Mouse (Mus musculus) limb, embryonic 13.5 days (tissue): Measurements from ENCODE around the gene Cmtm8. TPM values are rescaled to one million over a fixed set of nuclear protein-coding genes. Genes with fewer than 3 reads are reported as not detected.

ENCODE experiments used
- ATAC-seq: fragments of 200-750 bp; cut with Nextera tagmentation; 2 replicates; pipeline ENCODE4 v1.8.0; 2017; ENCODE audit warnings: low read depth, moderate number of reproducible peaks, moderate TSS enrichment; ENCODE audit not compliant: low FRiP score
- H3K27ac ChIP-seq: fragments of 300-500 bp; sonication (generic); 2 replicates; pipeline ENCODE4 v1.5.1; 2015; ENCODE audit warnings: inconsistent platforms, mild to moderate bottlenecking, moderate library complexity
- H3K27me3 ChIP-seq: fragments of 300-500 bp; sonication (generic); 2 replicates; pipeline ENCODE4 v1.6.1; 2015; ENCODE audit warnings: mild to moderate bottlenecking, inconsistent platforms
- H3K36me3 ChIP-seq: fragments of 300-500 bp; sonication (generic); 2 replicates; pipeline ENCODE4 v1.6.1; 2015; ENCODE audit warnings: inconsistent platforms, mild to moderate bottlenecking, moderate library complexity
- H3K4me1 ChIP-seq: fragments of 300-500 bp; sonication (generic); 2 replicates; pipeline ENCODE4 v1.6.1; 2015; ENCODE audit warnings: inconsistent platforms
- H3K4me2 ChIP-seq: fragments of 300-500 bp; sonication (generic); replicated peaks from 2 replicates; pipeline ENCODE4 v1.6.1; 2015; ENCODE audit warnings: inconsistent platforms, mild to moderate bottlenecking, moderate library complexity
- H3K4me3 ChIP-seq: fragments of 300-500 bp; sonication (generic); 2 replicates; pipeline ENCODE4 v1.5.1; 2015; ENCODE audit warnings: moderate library complexity, mild to moderate bottlenecking, inconsistent platforms
- H3K9ac ChIP-seq: fragments of 300-500 bp; sonication (generic); 2 replicates; pipeline ENCODE4 v1.6.1; 2015; ENCODE audit warnings: mild to moderate bottlenecking, inconsistent platforms
- H3K9me3 ChIP-seq: fragments of 300-500 bp; sonication (generic); 2 replicates; pipeline ENCODE4 v1.6.1; 2016; ENCODE audit warnings: inconsistent platforms
- WGBS: fragments of 180-500 bp; shearing (Covaris S2); methylation state at CpG from one replicate; pipeline ENCODE4 v1.1.7; 2015; 5-methylcytosine and 5-hydroxymethylcytosine counted together
- polyA plus RNA-seq: library from polyadenylated mRNA; unstranded; fragments of >200 nt; fragmentation: Nextera tagmentation; extraction: Ambion mirVana; gene quantifications from 2 replicates; pipeline ENCODE4 v1.2.1, GENCODE M21; 2015

Cmtm8 gene
- polyA plus RNA-seq, 1 experiment from 2014 or later = 17.9 TPM

DNA sequence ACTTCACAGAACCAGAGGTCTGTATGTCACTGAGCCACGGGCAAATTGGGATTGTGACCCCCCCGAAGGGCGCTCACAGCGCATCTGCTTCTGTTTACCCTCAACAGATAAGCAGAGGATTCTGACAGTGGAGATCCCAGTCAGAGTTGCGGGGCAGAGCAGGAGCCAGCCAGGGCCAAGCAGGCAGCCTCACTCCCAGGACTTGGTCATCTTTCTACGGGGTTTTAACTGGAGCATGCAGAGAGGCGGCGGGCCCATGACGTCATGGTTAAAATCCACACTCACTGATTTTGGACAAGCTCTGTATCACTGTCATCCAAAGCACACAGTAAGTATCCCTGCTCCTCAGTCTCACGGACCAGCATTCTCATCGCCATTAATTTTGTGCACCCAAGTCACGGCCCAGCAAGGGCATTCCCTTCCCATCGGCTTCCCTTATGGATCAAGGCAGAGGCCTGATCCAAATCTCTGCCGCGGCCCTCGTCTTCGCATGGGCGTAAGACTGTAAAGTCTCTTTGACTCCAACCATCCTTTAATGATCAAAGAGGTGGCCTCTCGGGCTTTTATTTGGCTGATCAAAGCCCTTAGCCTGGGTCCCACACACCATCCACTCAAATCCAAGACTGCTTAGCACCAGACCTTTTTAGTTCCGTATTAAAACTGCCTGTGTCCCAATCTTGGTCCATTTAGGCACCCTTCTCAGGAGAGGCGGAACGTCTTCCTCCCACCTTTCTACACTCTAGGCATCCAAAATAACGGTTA is 63.8 kb downstream of the Cmtm8 start:
- H3K27me3 ChIP-seq = no peaks in the 10 kb centered on the region
- H3K4me1 ChIP-seq = peaks cover 37% of the 10 kb centered on the region
- 0 out of 2 replicates have a peak, but pooled peaks have one; percentile 11 for ATAC-seq
- peak overlapping the region; percentile 88; the same call in 1 of the 2 replicates for H3K27ac ChIP-seq
- H3K36me3 ChIP-seq = peaks cover under 1% of the 10 kb centered on the region; the same call in 1 of the 2 replicates
- peak overlapping the region; percentile 72 for H3K4me3 ChIP-seq
- H3K9me3 ChIP-seq = no peaks in the 10 kb centered on the region
- H3K4me2 ChIP-seq = peak overlapping the region; percentile 90
- 23% methylated on average over 23 of the region's 23 CpGs for WGBS
- H3K9ac ChIP-seq = peak overlapping the region; percentile 87

DNA sequence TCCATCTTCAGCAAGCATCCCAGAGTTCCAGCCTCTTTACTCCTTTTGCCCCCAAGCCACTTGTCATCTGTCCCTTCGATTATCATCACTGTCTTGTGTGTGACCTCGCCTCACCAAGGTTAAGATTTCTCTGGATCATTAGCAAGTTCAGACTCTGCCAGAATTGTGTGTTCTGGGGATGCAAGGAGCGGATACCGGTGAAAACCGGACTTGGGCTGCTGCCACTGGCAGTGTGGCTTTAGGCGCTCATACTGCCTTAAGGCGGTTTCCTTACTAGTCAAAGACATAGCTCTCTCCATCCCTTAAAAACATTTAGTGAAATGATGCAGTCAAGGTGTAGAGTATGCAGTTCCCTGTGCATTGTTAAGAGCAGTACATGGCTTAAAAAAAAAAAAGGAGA is 65.1 kb downstream of the Cmtm8 start:
- peaks cover 4% of the 10 kb centered on the region for H3K36me3 ChIP-seq
- no peaks in the 10 kb centered on the region for H3K27me3 ChIP-seq
- H3K9ac ChIP-seq = no peak overlapping the region
- ATAC-seq = no peak
- H3K9me3 ChIP-seq = no peaks in the 10 kb centered on the region
- H3K27ac ChIP-seq = no peak overlapping the region
- H3K4me2 ChIP-seq = no peak overlapping the region
- WGBS = 92% methylated on average over 7 of the region's 7 CpGs
- H3K4me1 ChIP-seq = peaks cover 42% of the 10 kb centered on the region
- no peak overlapping the region for H3K4me3 ChIP-seq

DNA sequence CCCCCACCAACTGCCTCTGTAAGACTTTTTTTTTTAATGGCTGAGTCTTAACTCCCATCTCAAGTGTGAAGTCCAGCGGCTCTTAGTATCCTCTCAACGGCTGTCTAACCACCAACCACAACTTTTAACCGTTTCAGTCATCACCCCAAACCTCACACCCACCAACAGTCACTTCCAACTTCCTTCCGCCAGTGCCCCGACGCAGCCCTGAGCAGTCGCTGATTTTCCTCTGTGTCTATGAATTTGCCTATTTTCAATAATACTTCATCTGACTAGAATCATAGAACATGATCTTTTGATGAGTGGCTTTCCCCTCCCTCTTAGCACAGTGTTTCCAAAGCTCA is 65.9 kb downstream of the Cmtm8 start:
- no peak overlapping the region for H3K9ac ChIP-seq
- no peaks in the 10 kb centered on the region for H3K27me3 ChIP-seq
- ATAC-seq = no peak
- peaks cover 42% of the 10 kb centered on the region for H3K4me1 ChIP-seq
- no peak overlapping the region for H3K27ac ChIP-seq
- no peak overlapping the region for H3K4me2 ChIP-seq
- H3K9me3 ChIP-seq = no peaks in the 10 kb centered on the region
- no peak overlapping the region for H3K4me3 ChIP-seq
- H3K36me3 ChIP-seq = peaks cover 4% of the 10 kb centered on the region
- 74% methylated on average over 7 of the region's 7 CpGs for WGBS

DNA sequence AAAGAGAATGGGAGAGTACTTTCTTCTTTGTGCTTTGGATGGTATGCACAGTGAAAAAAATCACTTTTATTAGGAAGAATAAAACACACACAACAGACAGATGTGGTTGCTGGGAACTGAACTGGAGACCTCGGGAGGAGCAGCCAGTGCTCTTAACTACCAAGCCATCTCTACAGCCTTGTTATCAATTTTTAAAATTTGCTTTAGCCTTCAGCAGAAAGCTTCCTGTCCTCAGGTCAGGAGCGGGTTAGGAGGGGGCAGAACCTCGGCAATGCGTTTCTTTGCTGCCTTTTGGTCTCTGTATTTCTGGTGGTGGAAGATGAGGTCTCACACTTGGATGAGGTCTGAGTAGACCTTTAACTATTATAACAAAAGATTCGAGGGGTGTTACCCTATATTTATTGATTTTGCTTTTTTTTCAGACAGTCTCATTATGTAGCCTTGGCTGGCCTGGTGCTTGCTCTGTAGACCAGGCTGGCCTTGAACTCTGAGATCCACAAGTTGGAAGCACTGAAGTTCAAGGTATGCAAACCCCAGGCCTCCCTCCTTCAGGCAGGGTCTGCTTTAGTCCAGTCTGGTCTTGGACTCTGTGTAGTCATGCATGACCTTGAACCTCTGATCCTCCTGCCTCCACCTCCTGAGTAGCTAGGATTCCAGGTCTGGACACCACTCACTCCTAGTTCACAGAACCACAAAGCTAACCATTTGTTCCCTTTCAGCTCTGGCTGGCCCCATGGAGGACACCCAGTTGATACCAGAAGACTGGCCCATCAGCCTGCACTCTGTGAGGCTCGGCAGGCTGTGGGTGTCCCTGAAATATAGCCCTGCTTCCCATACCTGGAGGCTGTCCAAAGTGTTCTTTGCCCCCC is 66.5 kb downstream of the Cmtm8 start:
- H3K4me3 ChIP-seq = no peak overlapping the region
- H3K9me3 ChIP-seq = peaks cover 1% of the 10 kb centered on the region
- 77% methylated on average over 6 of the region's 6 CpGs for WGBS
- no peaks in the 10 kb centered on the region for H3K27me3 ChIP-seq
- no peak overlapping the region for H3K4me2 ChIP-seq
- H3K4me1 ChIP-seq = peaks cover 42% of the 10 kb centered on the region
- peaks cover 9% of the 10 kb centered on the region for H3K36me3 ChIP-seq
- no peak for ATAC-seq
- H3K9ac ChIP-seq = no peak overlapping the region
- no peak overlapping the region for H3K27ac ChIP-seq

DNA sequence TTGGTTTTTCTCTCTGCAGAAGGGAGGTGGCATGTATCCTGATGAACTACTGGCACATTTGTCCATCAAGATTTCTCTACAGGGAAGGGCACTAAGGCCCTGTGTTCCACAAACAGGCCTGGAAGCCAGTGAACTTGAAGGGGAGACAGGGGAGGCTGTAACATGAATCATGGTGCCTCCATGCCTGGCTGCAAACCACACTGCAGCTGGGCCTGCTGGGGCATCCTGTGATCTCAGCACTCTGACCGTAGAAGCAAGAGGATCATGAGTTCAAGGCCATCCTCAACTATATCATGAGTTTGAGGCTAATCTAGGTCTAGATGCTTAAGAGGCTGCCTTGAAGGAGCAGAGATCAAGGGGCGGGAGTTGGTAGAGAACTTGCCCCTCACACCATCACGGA is 67.6 kb downstream of the Cmtm8 start:
- Histone ChIP-seq H3K4me1 (peaks cover 39% of the 10 kb centered on the region), H3K36me3 (peaks cover 17% of the 10 kb centered on the region), H3K9ac (no peak overlapping the region), H3K27me3 (no peaks in the 10 kb centered on the region), H3K27ac (no peak overlapping the region), H3K9me3 (peaks cover 8% of the 10 kb centered on the region), H3K4me2 (no peak overlapping the region), H3K4me3 (no peak overlapping the region)
- ATAC-seq = no peak
- WGBS = 81% methylated on average over 3 of the region's 3 CpGs

DNA sequence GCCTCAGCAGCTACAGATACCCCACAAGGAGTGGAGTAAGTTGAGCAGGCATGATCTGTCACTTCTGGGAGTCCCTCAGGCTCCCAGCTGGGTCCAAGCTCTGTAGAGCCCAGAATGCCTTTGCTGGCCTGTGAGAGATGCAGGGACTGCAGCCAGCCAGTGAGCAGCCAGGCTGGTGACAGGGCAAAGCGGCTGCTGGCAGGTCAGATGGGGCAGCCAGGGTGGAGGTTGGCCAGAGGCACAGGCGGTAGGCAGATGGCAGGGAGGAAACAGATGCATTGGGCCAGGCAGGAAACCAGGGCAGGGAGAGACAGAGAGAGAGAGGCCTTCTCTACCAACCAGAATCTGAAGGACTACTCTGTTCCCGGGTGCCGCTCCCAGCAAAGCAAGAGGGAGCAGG is 68.7 kb downstream of the Cmtm8 start:
- Histone ChIP-seq H3K27me3 (no peaks in the 10 kb centered on the region), H3K9ac (peak overlapping the region; percentile 43; the same call in 1 of the 2 replicates), H3K4me2 (no peak overlapping the region), H3K4me1 (peaks cover 30% of the 10 kb centered on the region), H3K4me3 (no peak overlapping the region), H3K9me3 (peaks cover 8% of the 10 kb centered on the region), H3K36me3 (peaks cover 25% of the 10 kb centered on the region), H3K27ac (peak overlapping the region; percentile 22; the same call in 1 of the 2 replicates)
- WGBS = 58% methylated on average over 4 of the region's 4 CpGs
- ATAC-seq = no peak

DNA sequence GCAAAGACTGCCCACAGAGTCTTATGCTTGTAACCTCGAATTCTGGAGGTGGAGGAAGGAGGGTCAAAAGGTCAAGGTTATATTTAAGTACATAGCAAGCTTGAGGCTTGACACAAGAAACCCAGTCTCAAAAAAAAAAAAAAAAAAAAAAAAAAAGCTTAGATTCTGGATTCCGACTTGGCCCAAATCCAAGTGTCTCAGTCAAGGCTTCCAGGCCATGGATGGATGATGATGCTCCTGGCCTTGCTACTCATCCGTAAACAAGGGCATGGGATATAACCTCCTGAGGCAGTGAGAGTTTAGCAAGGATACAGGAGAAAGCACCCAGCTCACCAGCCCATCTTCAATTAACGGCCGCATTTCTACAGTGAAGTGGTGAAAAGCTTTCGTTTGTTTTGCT is 69.3 kb downstream of the Cmtm8 start:
- Histone ChIP-seq H3K9ac (no peak overlapping the region), H3K4me3 (no peak overlapping the region), H3K4me1 (peaks cover 24% of the 10 kb centered on the region; the same call in 1 of the 2 replicates), H3K36me3 (peaks cover 26% of the 10 kb centered on the region), H3K27ac (0 out of 2 replicates have a peak overlapping the region, but pooled peaks have one; percentile 22), H3K9me3 (peaks cover 8% of the 10 kb centered on the region), H3K27me3 (no peaks in the 10 kb centered on the region), H3K4me2 (no peak overlapping the region)
- WGBS = 81% methylated on average over 6 of the region's 6 CpGs
- no peak for ATAC-seq

DNA sequence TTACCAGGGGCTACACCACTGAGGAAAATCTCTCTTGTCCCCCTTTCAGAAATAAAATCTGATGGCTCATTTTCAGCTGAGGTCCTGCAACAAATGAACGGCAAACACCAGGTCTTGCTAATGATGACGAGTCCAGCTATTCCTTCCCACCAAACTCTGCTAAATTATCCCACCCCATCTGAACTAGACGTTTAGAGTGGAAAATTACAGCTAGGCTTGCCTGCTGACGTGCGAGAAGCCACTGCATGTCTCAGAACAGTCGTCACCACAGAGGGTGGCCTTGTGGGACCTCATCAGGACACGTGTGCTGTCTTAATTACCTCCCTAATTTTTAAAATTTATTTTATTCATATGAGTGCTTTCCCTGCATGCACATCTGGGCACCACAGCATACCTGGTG is 72.4 kb downstream of the Cmtm8 start:
- H3K27ac ChIP-seq = no peak overlapping the region
- no peak for ATAC-seq
- 84% methylated on average over 7 of the region's 7 CpGs for WGBS

DNA sequence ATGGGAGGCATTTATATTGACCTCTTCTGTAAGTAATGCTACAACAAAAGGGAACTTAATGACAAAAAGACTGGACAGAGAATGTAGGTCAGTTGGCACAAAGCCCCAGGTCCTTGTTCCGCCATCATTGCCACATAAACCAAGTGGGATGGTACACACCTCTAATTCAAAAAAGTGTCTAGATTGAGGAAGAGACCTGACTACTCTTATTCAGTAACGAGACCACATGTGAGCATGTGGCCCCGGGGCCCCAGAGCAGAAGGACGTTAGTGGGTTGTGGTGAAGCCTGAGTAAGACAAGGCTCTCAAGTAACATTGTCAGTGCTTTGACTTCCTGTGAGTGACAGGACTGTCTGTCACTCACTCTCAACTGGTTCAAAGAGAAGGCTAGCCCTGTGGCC is 73.7 kb downstream of the Cmtm8 start:
- 83% methylated on average over 4 of the region's 4 CpGs for WGBS
- Histone ChIP-seq H3K4me3 (no peak overlapping the region), H3K36me3 (peaks cover 26% of the 10 kb centered on the region), H3K4me2 (no peak overlapping the region), H3K9me3 (peaks cover 8% of the 10 kb centered on the region), H3K27me3 (no peaks in the 10 kb centered on the region), H3K9ac (no peak overlapping the region), H3K27ac (no peak overlapping the region), H3K4me1 (peaks cover 24% of the 10 kb centered on the region)
- ATAC-seq = no peak

More for the DNA sequence above, 72.4 kb downstream of the Cmtm8 start:
- Histone ChIP-seq H3K4me1 (peaks cover 33% of the 10 kb centered on the region), H3K4me3 (no peak overlapping the region), H3K9ac (no peak overlapping the region), H3K4me2 (no peak overlapping the region), H3K27me3 (no peaks in the 10 kb centered on the region), H3K36me3 (peaks cover 26% of the 10 kb centered on the region), H3K9me3 (peaks cover 8% of the 10 kb centered on the region)

DNA sequence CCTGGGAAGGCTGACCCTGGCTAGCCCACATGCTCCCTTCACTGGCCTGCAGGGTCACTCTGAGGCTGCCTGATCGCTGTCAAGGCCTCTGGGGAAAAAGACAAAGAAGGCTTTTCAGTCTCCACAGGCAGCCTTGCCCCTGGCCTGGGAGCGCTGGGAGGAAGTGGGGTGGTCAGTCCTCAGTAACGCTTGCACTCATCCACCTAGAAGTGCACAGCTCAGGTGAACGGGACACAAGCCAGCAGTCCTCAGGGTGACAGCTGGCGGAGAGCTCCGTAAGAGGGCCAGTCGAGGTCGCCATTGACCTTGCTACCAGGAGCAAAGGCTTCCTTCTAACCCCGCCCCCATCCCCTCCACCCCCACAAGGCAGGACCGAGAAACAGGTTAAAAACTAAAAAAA is 75.9 kb downstream of the Cmtm8 start:
- H3K27me3 ChIP-seq = no peaks in the 10 kb centered on the region
- no peak overlapping the region for H3K4me3 ChIP-seq
- 0 out of 2 replicates have a peak, but pooled peaks have one; percentile 1 for ATAC-seq
- H3K9ac ChIP-seq = peak overlapping the region; percentile 43; the same call in 1 of the 2 replicates
- H3K36me3 ChIP-seq = peaks cover 31% of the 10 kb centered on the region
- WGBS = 50% methylated on average over 10 of the region's 10 CpGs
- H3K27ac ChIP-seq = peak overlapping the region; percentile 89
- H3K4me2 ChIP-seq = no peak overlapping the region
- peaks cover 18% of the 10 kb centered on the region for H3K4me1 ChIP-seq
- H3K9me3 ChIP-seq = peaks cover 8% of the 10 kb centered on the region

DNA sequence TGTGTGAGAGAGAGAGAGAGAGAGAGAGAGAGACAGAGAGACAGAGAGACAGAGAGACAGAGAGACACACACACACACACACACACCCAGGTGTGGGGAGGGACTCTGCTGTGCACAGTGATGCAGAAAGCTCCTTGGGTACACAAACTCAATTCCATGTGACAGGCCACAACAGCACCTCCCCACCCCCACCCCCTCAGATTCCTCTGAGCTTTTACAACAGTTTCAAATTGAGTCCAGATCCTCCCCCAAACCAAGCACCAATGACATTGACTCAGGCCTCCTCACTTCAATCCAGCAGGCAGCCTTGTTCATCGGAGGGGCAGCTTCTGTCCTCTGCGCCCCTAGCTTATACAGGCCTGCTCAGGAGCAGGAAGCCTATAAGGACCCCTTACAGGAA is 76.4 kb downstream of the Cmtm8 start:
- Histone ChIP-seq H3K4me3 (no peak overlapping the region), H3K4me2 (peak overlapping the region; percentile 30; the same call in 1 of the 2 replicates), H3K9me3 (peaks cover 8% of the 10 kb centered on the region), H3K27me3 (no peaks in the 10 kb centered on the region), H3K36me3 (peaks cover 32% of the 10 kb centered on the region), H3K27ac (peak overlapping the region; percentile 89), H3K9ac (peak overlapping the region; percentile 43; the same call in 1 of the 2 replicates), H3K4me1 (peaks cover 18% of the 10 kb centered on the region)
- peak; percentile 49; the same call in 1 of the 2 replicates for ATAC-seq
- WGBS = 23% methylated on average over 2 of the region's 2 CpGs

DNA sequence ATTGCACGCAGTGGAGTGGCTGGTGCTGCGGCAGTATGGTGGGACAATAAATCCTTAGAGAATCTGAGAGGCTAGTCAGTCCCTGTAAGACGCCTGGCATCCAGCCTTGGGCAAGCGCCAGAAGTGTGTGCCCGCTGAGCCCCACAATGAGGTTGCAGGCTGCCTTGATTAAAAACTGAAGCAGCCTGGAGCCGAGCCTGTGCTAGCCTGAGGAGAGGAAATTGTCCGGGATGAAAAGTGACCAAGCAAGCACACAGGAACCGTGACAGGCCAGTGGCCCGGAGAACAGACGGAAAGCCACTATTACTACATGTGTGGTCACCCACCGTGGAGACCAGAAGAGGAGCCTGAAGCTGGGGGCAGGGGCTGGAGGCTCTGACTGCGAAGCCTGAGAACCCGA is 76.9 kb downstream of the Cmtm8 start:
- H3K4me2 ChIP-seq = peak overlapping the region; percentile 30; the same call in 1 of the 2 replicates
- ATAC-seq = peak; percentile 66; the same call in 1 of the 2 replicates
- 0 out of 2 replicates have a peak overlapping the region, but pooled peaks have one; percentile 31 for H3K9ac ChIP-seq

More for the DNA sequence above, 76.9 kb downstream of the Cmtm8 start:
- peaks cover 3% of the 10 kb centered on the region; the same call in 1 of the 2 replicates for H3K9me3 ChIP-seq
- H3K4me1 ChIP-seq = peaks cover 18% of the 10 kb centered on the region
- no peaks in the 10 kb centered on the region for H3K27me3 ChIP-seq
- peak overlapping the region; percentile 89 for H3K27ac ChIP-seq
- H3K4me3 ChIP-seq = no peak overlapping the region
- WGBS = 29% methylated on average over 13 of the region's 13 CpGs
- peaks cover 32% of the 10 kb centered on the region for H3K36me3 ChIP-seq
